Mouse (Mus musculus) limb, embryonic 12.5 days (tissue): ENCODE data around the gene Cdkal1. TPM values are rescaled to one million over a fixed set of nuclear protein-coding genes. Genes with fewer than 3 reads are reported as not detected.

Experiments used
- ATAC-seq: fragments of 200-750 bp; cut with Nextera tagmentation; 2 replicates; pipeline ENCODE4 v1.8.0; 2017; ENCODE audit warnings: low read depth, moderate TSS enrichment; ENCODE audit not compliant: insufficient number of reproducible peaks, insufficient read depth, low FRiP score, low TSS enrichment
- H3K27ac ChIP-seq: fragments of 300-500 bp; sonication (generic); 2 replicates; pipeline ENCODE4 v1.5.1; 2016; ENCODE audit warnings: mild to moderate bottlenecking, moderate library complexity
- H3K27me3 ChIP-seq: fragments of 300-500 bp; sonication (generic); 2 replicates; pipeline ENCODE4 v1.6.1; 2016; ENCODE audit warnings: mild to moderate bottlenecking, moderate library complexity
- H3K36me3 ChIP-seq: fragments of 300-500 bp; sonication (generic); 2 replicates; pipeline ENCODE4 v1.6.1; 2016; ENCODE audit warnings: mild to moderate bottlenecking, moderate library complexity
- H3K4me1 ChIP-seq: fragments of 300-500 bp; sonication (generic); replicated peaks from 2 replicates; pipeline ENCODE4 v1.6.1; 2016
- H3K4me2 ChIP-seq: fragments of 300-500 bp; sonication (generic); 2 replicates; pipeline ENCODE4 v1.6.1; 2016; ENCODE audit warnings: mild to moderate bottlenecking, moderate library complexity
- H3K4me3 ChIP-seq: fragments of 300-500 bp; sonication (generic); replicated peaks from 2 replicates; pipeline ENCODE4 v1.5.1; 2016; ENCODE audit warnings: mild to moderate bottlenecking
- H3K9ac ChIP-seq: fragments of 300-500 bp; sonication (generic); replicated peaks from 2 replicates; pipeline ENCODE4 v1.6.1; 2016; ENCODE audit warnings: mild to moderate bottlenecking, moderate library complexity
- H3K9me3 ChIP-seq: fragments of 300-500 bp; sonication (generic); 2 replicates; pipeline ENCODE4 v1.6.1; 2016; ENCODE audit warnings: mild to moderate bottlenecking, moderate library complexity
- WGBS: fragments of 180-500 bp; shearing (Covaris S2); methylation state at CpG from one replicate; pipeline ENCODE4 v1.1.7; 2016; 5-methylcytosine and 5-hydroxymethylcytosine counted together
- polyA plus RNA-seq: library from polyadenylated mRNA; unstranded; fragments of >200 nt; fragmentation: Nextera tagmentation; extraction: Ambion mirVana; gene quantifications from 2 replicates; pipeline ENCODE4 v1.2.1, GENCODE M21; 2016

Cdkal1 gene
- polyA plus RNA-seq, 1 experiment from 2014 or later: 42.4 TPM

DNA sequence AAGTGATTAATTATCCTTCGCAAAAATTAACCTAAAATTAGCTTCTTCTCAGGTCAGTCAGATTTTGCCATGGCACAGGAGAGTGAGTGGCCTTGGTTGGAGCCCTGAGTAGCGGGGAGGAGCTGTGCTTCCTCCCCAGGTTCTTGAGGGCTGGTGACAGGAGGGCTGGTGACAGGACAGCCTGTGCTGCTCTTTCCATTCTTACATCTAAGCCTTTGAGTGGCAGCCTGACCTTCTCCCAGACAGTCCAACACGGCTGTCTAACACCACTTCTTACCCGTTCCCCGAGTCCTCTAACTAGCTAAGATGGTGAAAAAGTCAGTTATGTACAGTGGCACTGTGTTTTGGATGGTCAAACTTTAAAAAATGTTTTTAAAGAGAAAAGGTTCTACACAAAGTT is 452.3 kb downstream of the Cdkal1 start:
- Histone ChIP-seq H3K4me3 (no peak overlapping the region), H3K4me1 (peaks cover 80% of the 10 kb centered on the region), H3K4me2 (no peak overlapping the region), H3K9me3 (no peaks in the 10 kb centered on the region), H3K27me3 (no peaks in the 10 kb centered on the region), H3K36me3 (no peaks in the 10 kb centered on the region), H3K9ac (no peak overlapping the region), H3K27ac (peak overlapping the region; percentile 66)
- no peak for ATAC-seq
- 64% methylated on average over 5 of the region's 5 CpGs for WGBS

DNA sequence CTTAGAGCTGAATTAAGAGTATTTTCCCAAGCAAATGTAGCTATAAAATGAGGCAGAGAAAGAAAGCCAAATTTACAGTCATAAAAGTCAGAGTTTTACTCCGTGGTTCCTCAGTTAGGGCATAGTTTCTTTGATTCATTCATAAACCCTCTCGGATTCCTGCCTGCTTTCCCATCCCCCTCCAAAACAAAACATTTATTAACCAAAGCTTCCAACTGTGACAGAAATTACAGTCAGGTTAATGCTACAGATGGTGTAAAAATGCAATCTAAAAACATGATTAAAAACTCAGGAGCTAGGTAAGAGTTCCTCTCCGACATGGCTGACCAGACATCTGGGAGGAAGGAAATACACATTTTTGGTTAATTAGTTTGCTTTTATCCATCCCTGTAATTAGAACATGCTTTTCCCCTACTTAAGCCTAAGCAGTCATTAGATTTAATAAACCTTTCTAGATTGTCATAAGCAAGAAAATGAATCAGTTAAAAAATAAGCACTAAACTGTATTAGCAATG is 452.9 kb downstream of the Cdkal1 start:
- Histone ChIP-seq H3K36me3 (no peaks in the 10 kb centered on the region), H3K4me2 (no peak overlapping the region), H3K27me3 (no peaks in the 10 kb centered on the region), H3K9me3 (no peaks in the 10 kb centered on the region), H3K4me3 (no peak overlapping the region), H3K9ac (no peak overlapping the region), H3K4me1 (peaks cover 74% of the 10 kb centered on the region), H3K27ac (no peak overlapping the region)
- ATAC-seq: no peak
- 27% methylated on average over 3 of the region's 3 CpGs for WGBS

DNA sequence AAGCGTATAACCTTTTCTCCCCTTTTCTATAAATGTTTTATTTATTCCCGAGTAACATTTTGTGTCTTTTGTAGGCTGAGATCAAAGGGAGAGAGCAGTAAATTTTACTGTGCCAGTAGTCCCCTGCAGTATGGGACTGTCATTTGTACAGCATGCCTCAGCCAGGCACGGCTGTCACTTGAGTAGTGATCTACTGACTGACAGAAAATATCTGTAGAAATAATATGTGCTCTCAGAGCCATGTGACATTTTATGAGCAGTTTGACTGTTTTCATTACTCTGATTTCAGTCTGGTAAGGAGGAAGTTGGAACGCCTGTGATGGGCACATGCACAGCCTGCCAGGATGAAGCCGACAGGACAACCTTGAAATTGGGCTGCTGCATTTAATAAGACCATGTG is 455.6 kb downstream of the Cdkal1 start:
- Histone ChIP-seq H3K4me3 (no peak overlapping the region), H3K27ac (no peak overlapping the region), H3K4me2 (no peak overlapping the region), H3K27me3 (no peaks in the 10 kb centered on the region), H3K36me3 (no peaks in the 10 kb centered on the region), H3K9me3 (no peaks in the 10 kb centered on the region), H3K4me1 (peaks cover 59% of the 10 kb centered on the region), H3K9ac (no peak overlapping the region)
- no peak for ATAC-seq
- WGBS: 24% methylated on average over 5 of the region's 5 CpGs

DNA sequence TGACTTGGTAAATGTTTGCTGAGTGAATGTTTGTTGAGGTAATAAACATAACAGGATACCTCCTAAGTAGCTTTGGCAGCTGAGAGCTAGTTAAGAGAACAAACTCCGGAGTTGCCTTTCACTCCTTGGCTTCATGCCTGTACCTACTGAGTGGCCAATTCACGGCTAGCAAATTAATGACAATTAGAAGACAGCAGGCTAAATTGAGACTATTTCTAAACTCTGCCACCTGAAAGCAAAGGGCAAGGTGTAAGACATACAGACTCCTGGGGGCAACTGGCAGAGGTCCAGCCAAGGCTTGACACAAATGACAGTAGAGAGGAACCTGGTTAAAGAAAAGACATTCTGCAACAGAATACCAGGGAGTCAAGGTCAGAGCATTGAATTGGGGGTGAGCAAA is 457.0 kb downstream of the Cdkal1 start:
- no peak overlapping the region for H3K4me2 ChIP-seq
- WGBS: 33% methylated on average over 2 of the region's 2 CpGs
- H3K9me3 ChIP-seq: no peaks in the 10 kb centered on the region
- H3K4me1 ChIP-seq: peaks cover 49% of the 10 kb centered on the region
- no peak overlapping the region for H3K9ac ChIP-seq
- no peaks in the 10 kb centered on the region for H3K27me3 ChIP-seq
- H3K4me3 ChIP-seq: no peak overlapping the region
- no peak overlapping the region for H3K27ac ChIP-seq
- no peaks in the 10 kb centered on the region for H3K36me3 ChIP-seq
- no peak for ATAC-seq

DNA sequence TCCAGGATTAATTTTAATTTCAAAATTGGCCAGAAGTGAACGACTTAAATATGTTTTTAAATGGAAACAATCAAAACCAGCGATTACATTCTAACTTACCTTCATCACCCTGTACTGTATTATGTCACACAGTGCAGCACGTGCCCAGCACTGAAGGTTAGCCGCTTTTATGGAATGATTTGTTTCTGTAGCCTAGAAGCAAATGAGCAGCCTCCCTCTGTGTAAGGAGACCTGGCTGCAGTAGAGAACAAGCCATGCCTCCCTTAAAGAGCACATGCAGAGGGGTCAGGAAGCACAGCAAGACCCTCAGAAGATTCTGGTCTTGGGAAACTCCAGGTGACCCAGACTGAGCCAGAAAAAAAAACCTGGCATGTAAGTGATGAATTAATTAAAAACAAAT is 459.8 kb downstream of the Cdkal1 start:
- Histone ChIP-seq H3K9me3 (peaks cover 3% of the 10 kb centered on the region; the same call in 1 of the 2 replicates), H3K36me3 (no peaks in the 10 kb centered on the region), H3K27ac (peak overlapping the region; percentile 51; the same call in 1 of the 2 replicates), H3K27me3 (no peaks in the 10 kb centered on the region), H3K4me2 (no peak overlapping the region), H3K4me1 (peaks cover 28% of the 10 kb centered on the region), H3K4me3 (no peak overlapping the region), H3K9ac (no peak overlapping the region)
- 37% methylated on average over 4 of the region's 4 CpGs for WGBS
- ATAC-seq: 0 out of 2 replicates have a peak, but pooled peaks have one; percentile 63

DNA sequence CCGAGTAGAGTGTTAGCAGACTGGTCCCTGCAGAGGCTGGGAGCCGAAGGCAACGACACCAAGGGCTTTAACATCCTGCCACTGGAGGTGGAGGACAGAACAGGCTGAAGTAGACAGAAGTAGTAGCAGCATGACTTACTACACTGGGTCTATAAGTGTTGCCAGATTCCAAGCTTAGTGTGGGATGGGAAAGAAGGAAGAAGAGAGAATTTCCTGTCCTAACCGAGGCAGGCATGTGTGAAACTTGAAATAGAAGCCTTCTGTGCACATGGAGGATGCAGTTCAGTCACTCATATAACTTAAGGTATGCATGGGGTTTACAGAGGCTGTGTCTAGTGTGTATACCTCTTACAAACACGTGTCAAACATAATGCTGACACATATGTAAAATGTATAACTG is 465.4 kb downstream of the Cdkal1 start:
- H3K9ac ChIP-seq: no peak overlapping the region
- peaks cover 3% of the 10 kb centered on the region; the same call in 1 of the 2 replicates for H3K9me3 ChIP-seq
- no peaks in the 10 kb centered on the region for H3K27me3 ChIP-seq
- no peak overlapping the region for H3K27ac ChIP-seq
- H3K4me1 ChIP-seq: peaks cover 18% of the 10 kb centered on the region
- WGBS: 76% methylated on average over 5 of the region's 5 CpGs
- no peak overlapping the region for H3K4me2 ChIP-seq
- no peaks in the 10 kb centered on the region for H3K36me3 ChIP-seq
- H3K4me3 ChIP-seq: no peak overlapping the region
- ATAC-seq: no peak

DNA sequence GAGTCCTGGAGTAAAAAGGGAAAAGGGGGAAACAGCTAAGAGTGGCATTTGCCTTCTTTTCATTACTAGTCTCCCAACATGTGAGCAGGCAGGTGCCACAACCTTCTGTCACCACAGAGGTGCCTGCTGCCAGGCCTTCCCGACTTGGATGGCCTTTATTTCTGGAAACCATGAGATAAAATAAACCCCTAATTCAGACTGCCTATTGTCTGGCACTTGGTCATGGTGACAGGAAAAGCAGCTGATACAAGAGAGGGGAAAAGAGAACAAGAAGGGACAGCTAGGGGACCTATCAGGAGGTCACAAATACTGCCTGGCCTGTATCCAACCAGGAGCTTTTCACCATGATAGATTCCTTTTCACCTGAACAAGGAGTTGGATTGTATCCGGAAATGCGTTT is 466.6 kb downstream of the Cdkal1 start:
- Histone ChIP-seq H3K27me3 (no peaks in the 10 kb centered on the region), H3K4me1 (peaks cover 16% of the 10 kb centered on the region), H3K4me3 (no peak overlapping the region), H3K9me3 (peaks cover 3% of the 10 kb centered on the region; the same call in 1 of the 2 replicates), H3K27ac (no peak overlapping the region), H3K36me3 (no peaks in the 10 kb centered on the region), H3K4me2 (no peak overlapping the region), H3K9ac (no peak overlapping the region)
- 88% methylated on average over 3 of the region's 3 CpGs for WGBS
- ATAC-seq: no peak

DNA sequence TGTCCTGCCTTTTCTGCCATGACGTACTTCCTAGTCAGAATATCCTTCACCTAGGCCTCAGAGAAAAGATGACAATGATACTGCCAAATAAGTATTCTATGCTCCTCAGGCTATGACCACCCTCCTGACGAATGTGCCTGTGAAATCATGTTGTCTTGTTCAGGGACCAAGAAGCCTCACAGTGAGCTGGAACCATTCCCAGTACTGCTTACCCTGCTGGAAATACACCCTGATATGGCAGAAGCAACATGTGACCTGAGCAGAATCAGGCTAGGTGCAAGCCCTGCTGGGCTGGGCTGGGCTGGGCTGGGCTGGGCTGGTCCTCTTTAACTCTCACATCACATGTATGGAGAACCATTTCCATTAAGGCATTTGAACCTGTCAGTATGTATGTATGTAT is 477.9 kb downstream of the Cdkal1 start:
- H3K9ac ChIP-seq: no peak overlapping the region
- H3K4me2 ChIP-seq: no peak overlapping the region
- H3K36me3 ChIP-seq: no peaks in the 10 kb centered on the region
- no peak for ATAC-seq
- H3K9me3 ChIP-seq: no peaks in the 10 kb centered on the region
- H3K4me1 ChIP-seq: no peaks in the 10 kb centered on the region
- no peaks in the 10 kb centered on the region for H3K27me3 ChIP-seq
- H3K27ac ChIP-seq: 0 out of 2 replicates have a peak overlapping the region, but pooled peaks have one; percentile 29
- WGBS: 84% methylated on average over 2 of the region's 2 CpGs
- H3K4me3 ChIP-seq: no peak overlapping the region

DNA sequence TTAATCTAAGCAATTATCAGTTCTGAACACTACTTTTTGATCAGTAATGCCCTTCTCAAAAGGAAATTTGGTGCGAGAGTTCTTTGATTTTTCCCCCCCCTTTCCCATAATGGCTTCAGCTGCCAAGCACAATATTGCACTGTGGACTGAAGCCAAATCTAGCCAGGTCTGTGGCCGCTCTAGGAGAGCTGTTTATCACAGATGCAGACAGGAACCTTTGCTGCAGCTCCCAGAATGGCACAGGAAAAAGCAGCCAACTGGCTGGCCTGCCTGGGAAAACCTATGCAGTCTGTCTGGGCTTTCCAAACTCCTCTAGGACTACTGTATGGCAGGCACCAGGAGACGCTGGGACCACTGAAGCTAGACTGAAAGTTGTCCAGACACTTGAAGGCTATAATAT is 483.6 kb downstream of the Cdkal1 start:
- ATAC-seq: no peak
- Histone ChIP-seq H3K27ac (0 out of 2 replicates have a peak overlapping the region, but pooled peaks have one; percentile 9), H3K4me1 (peaks cover 7% of the 10 kb centered on the region), H3K4me3 (no peak overlapping the region), H3K36me3 (no peaks in the 10 kb centered on the region), H3K4me2 (no peak overlapping the region), H3K9me3 (no peaks in the 10 kb centered on the region), H3K27me3 (no peaks in the 10 kb centered on the region), H3K9ac (no peak overlapping the region)
- WGBS: 54% methylated on average over 3 of the region's 3 CpGs

DNA sequence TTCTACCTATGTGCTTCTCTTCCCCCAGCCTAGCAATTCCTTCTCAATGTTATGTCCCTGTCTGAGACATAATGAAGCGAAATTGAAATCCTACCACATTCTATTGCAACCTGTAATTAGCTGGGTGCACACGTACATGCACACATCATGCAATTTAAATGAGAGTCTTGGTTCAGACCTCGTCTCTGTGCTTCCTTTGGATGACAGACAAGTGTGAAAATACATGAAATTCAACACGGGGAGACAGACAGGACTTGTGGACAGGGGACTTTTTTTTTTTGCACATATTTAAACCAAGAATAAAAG is 484.1 kb downstream of the Cdkal1 start:
- no peaks in the 10 kb centered on the region for H3K9me3 ChIP-seq
- no peak overlapping the region for H3K27ac ChIP-seq
- no peak overlapping the region for H3K4me2 ChIP-seq
- no peaks in the 10 kb centered on the region for H3K27me3 ChIP-seq
- peaks cover 7% of the 10 kb centered on the region for H3K4me1 ChIP-seq
- H3K36me3 ChIP-seq: no peaks in the 10 kb centered on the region
- H3K4me3 ChIP-seq: no peak overlapping the region
- H3K9ac ChIP-seq: no peak overlapping the region
- no peak for ATAC-seq
- 47% methylated on average over 4 of the region's 4 CpGs for WGBS

DNA sequence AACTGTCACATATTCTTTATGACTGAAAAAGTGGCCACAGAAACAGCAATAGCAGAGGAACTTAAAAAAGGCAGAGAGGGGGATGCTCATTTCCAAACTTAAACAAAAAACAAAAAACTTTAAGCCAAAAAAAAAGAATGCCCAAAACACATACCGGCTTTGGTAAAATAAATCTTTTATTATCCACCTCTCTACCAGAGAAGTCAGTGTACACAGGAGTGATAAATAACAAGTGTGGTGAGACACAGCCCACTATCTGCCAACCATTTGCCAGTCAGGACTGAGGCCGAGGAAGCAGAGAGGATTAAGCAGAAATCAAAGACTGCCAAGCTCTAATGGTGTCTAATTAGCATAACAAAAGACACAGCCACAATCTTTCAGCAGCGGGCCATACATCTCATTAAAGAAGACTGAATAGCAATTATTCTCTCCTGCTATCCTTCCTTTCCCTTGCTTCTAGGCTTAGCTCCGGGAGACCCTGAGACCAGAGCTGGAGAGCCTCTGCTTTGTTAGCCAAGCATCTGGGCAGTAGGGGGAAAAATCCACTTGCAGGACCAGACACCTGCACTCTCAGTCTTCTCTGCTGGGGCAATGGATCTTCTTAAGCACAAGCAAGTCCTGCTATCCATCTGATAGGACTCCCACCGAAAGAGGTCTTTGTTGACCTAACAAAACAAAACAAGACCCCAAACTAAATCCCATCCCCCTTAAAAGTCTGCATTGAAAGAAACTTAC is 484.6 kb downstream of the Cdkal1 start:
- no peaks in the 10 kb centered on the region for H3K36me3 ChIP-seq
- no peaks in the 10 kb centered on the region for H3K27me3 ChIP-seq
- peaks cover 7% of the 10 kb centered on the region for H3K4me1 ChIP-seq
- H3K4me3 ChIP-seq: no peak overlapping the region
- no peak overlapping the region for H3K4me2 ChIP-seq
- H3K27ac ChIP-seq: no peak overlapping the region
- no peak for ATAC-seq
- WGBS: 15% methylated on average over 5 of the region's 5 CpGs
- H3K9ac ChIP-seq: no peak overlapping the region
- no peaks in the 10 kb centered on the region for H3K9me3 ChIP-seq

DNA sequence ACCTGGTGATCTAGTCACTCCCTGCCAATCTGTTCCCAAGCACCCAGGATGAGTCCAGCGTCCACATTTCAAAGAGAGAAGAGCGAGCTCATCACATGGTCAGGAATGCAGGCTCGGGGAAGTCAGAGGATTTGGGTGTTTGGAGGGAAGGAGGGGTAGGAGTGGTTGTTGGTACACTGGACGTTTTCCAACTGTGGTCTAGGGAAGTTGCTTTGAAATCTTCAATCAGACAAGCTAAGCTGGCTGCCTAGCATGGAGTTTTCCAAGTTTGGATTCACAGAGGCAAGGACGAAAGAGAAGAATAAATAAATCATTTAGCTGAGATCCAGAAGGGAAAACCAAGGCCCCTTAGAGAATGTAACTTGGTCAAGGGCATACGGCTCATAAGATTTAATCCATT is 486.7 kb downstream of the Cdkal1 start:
- ATAC-seq: no peak
- Histone ChIP-seq H3K9me3 (no peaks in the 10 kb centered on the region), H3K4me3 (no peak overlapping the region), H3K4me1 (peaks cover 17% of the 10 kb centered on the region), H3K27ac (no peak overlapping the region), H3K4me2 (no peak overlapping the region), H3K27me3 (no peaks in the 10 kb centered on the region), H3K9ac (no peak overlapping the region), H3K36me3 (no peaks in the 10 kb centered on the region)
- WGBS: 60% methylated on average over 6 of the region's 6 CpGs
